Mouse (Mus musculus): ENCODE measurements around the gene 1700029H14Rik.

DNA sequence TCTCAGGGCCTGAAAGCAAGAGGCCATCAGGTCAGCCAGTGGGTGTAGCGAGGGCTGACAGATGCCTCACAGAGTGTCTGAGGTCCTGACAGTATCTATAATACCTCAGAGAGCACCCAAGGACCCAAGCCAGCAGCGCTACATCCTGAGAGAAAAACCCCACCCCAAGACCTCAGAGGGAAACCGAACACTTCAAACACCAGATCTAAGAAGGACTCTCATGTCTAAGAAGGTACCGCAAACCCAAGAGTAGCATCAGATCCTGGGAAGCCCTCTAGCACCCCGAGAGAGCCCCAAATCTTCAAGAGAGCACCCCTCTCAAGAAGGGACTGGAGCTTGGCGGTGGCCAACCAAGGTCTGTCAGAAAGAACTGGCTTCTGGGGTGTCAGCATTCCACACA lies 46.7 kb upstream of the 1700029H14Rik start:
- no peak for TF ChIP-seq CTCF (IDR thresholded peaks at IDR 0.05; ENCODE audit: control insufficient read depth, insufficient read depth, low read length)
- no peak for TF ChIP-seq POLR2A (IDR thresholded peaks at IDR 0.05; ENCODE audit: borderline replicate concordance, control insufficient read depth, low read depth, low read length)

All from bone marrow, adult 2 months (tissue).